Mouse (Mus musculus): ENCODE results near the gene Clec3a.

Gene Clec3a

GRCm38 (mm10) chr8:114417786-114418185 lies at the start of gene Clec3a:
Clec3a (plus strand) TSS chr8:114418086.
- no peak for DNase-seq (ENCODE audit: low spot score in 2 of 2)

- DNase-seq (ENCODE audit: low spot score in 2 of 2), result peak; percentile 27 to 66
Measured at GRCm38 (mm10) chr8:114369038-114369976, 48.6 kb upstream of the Clec3a start.

GRCm38 (mm10) chr8:114374390-114374789 lies 43.5 kb upstream of the Clec3a start:
- no peak for DNase-seq (ENCODE audit: low spot score in 2 of 2)

- no peak for DNase-seq (ENCODE audit: low spot score in 2 of 2)
Measured at GRCm38 (mm10) chr8:114384189-114384588, 33.7 kb upstream of the Clec3a start.

GRCm38 (mm10) chr8:114387494-114387893 lies 30.4 kb upstream of the Clec3a start:
- no peak for DNase-seq (ENCODE audit: low spot score in 2 of 2)

- DNase-seq (ENCODE audit: low spot score in 2 of 2), result no peak
Measured at GRCm38 (mm10) chr8:114390465-114391254, 27.2 kb upstream of the Clec3a start.

GRCm38 (mm10) chr8:114398326-114398725 lies 19.6 kb upstream of the Clec3a start:
- DNase-seq (ENCODE audit: low spot score in 2 of 2), result no peak

- no peak for DNase-seq (ENCODE audit: low spot score in 2 of 2)
Measured at GRCm38 (mm10) chr8:114399273-114399672, 18.6 kb upstream of the Clec3a start.

- no peak for DNase-seq (ENCODE audit: low spot score in 2 of 2)
Measured at GRCm38 (mm10) chr8:114401679-114402078, 16.2 kb upstream of the Clec3a start.

- no peak for DNase-seq (ENCODE audit: low spot score in 2 of 2)
Measured at GRCm38 (mm10) chr8:114411421-114411820, 6.5 kb upstream of the Clec3a start.

GRCm38 (mm10) chr8:114418486-114418885 lies 600 bp downstream of the Clec3a start:
- no peak for DNase-seq (ENCODE audit: low spot score in 2 of 2)

- no peak for DNase-seq (ENCODE audit: low spot score in 2 of 2)
Measured at GRCm38 (mm10) chr8:114418904-114419303, 1.0 kb downstream of the Clec3a start.

- no peak for DNase-seq (ENCODE audit: low spot score in 2 of 2)
Measured at GRCm38 (mm10) chr8:114421544-114421943, 3.7 kb downstream of the Clec3a start.

- DNase-seq (ENCODE audit: low spot score in 2 of 2), result peak; percentile 47 to 77
Measured at GRCm38 (mm10) chr8:114438236-114438635, 20.4 kb downstream of the Clec3a start.

- DNase-seq (ENCODE audit: low spot score in 2 of 2), result peak; percentile 97 to 100
Measured at GRCm38 (mm10) chr8:114439334-114440204, 21.7 kb downstream of the Clec3a start, which contains the start of gene Wwox. Wwox (plus strand) TSS chr8:114439655.

GRCm38 (mm10) chr8:114440205-114440589 lies 22.3 kb downstream of the Clec3a start:
- no peak for DNase-seq (ENCODE audit: low spot score in 2 of 2)

GRCm38 (mm10) chr8:114441616-114442015 lies 23.7 kb downstream of the Clec3a start:
- DNase-seq (ENCODE audit: low spot score in 2 of 2), result peak; percentile 41 to 80

GRCm38 (mm10) chr8:114446884-114447283 lies 29.0 kb downstream of the Clec3a start:
- no peak for DNase-seq (ENCODE audit: low spot score in 2 of 2)

GRCm38 (mm10) chr8:114452278-114452677 lies 34.4 kb downstream of the Clec3a start:
- DNase-seq (ENCODE audit: low spot score in 2 of 2), result no peak

GRCm38 (mm10) chr8:114452781-114453221 lies 34.9 kb downstream of the Clec3a start:
- peak; percentile 20 to 62 for DNase-seq (ENCODE audit: low spot score in 2 of 2)

GRCm38 (mm10) chr8:114455302-114455701 lies 37.4 kb downstream of the Clec3a start:
- DNase-seq (ENCODE audit: low spot score in 2 of 2), result no peak

Data from spleen, postnatal 10 days (tissue).